Mouse (Mus musculus) MEL (cell line): ENCODE measurements around the gene Col23a1. TPM values are rescaled to one million over a fixed set of nuclear protein-coding genes. Genes with fewer than 3 reads are reported as not detected.

Experiments
- DNase-seq: peaks from one replicate; pipeline ENCODE4 v3.0.0; 2011; ENCODE audit warnings: low read depth, low spot score
- H3K27ac ChIP-seq: 2 replicates; pipeline ENCODE4 v1.5.1; 2012; ENCODE audit warnings: low read depth, mild to moderate bottlenecking, control low read depth, low read length, moderate library complexity; ENCODE audit not compliant: control insufficient read depth
- H3K27me3 ChIP-seq, 2 experiments: fragments of 150-350 bp in 1 of 2; sonication (generic) in 1 of 2; 2 replicates each; pipeline ENCODE4 v1.6.1; 2012; ENCODE audit warnings: low read length in 2 of 2, mild to moderate bottlenecking in 2 of 2, improper control_type of control experiment in 1 of 2, moderate library complexity in 1 of 2; ENCODE audit not compliant: insufficient read depth in 2 of 2, control insufficient read depth in 1 of 2
- H3K36me3 ChIP-seq, 2 experiments: 2 replicates each; pipeline ENCODE4 v1.6.1; 2012 to 2014; ENCODE audit warnings: low read length in 2 of 2, improper control_type of control experiment in 1 of 2, inconsistent platforms in 1 of 2, mild to moderate bottlenecking in 1 of 2; ENCODE audit not compliant: insufficient read depth in 2 of 2, control insufficient read depth in 1 of 2
- H3K4me1 ChIP-seq, 2 experiments: fragments of 150-350 bp in 1 of 2; sonication (generic) in 1 of 2; 2 replicates each; pipeline ENCODE4 v1.6.1; 2012; ENCODE audit warnings: low read length in 2 of 2, improper control_type of control experiment in 1 of 2, mild to moderate bottlenecking in 1 of 2; ENCODE audit not compliant: insufficient read depth in 2 of 2, control insufficient read depth in 1 of 2
- H3K4me3 ChIP-seq, 2 experiments: fragments of 150-350 bp in 1 of 2; sonication (generic) in 1 of 2; 2 replicates each; pipeline ENCODE4 v1.5.1; 2012; ENCODE audit warnings: low read depth in 2 of 2, low read length in 2 of 2, mild to moderate bottlenecking in 2 of 2, moderate library complexity in 2 of 2, control low read depth in 1 of 2, improper control_type of control experiment in 1 of 2; ENCODE audit not compliant: control insufficient read depth in 1 of 2, insufficient read depth in 1 of 2
- H3K79me2 ChIP-seq: 2 replicates; pipeline ENCODE4 v1.6.1; 2012; ENCODE audit warnings: mild to moderate bottlenecking, low read length, moderate library complexity; ENCODE audit not compliant: control insufficient read depth, poor library complexity, insufficient read depth
- H3K9ac ChIP-seq: 2 replicates; pipeline ENCODE4 v1.6.1; 2012; ENCODE audit warnings: low read depth, mild to moderate bottlenecking, control low read depth, low read length, moderate library complexity; ENCODE audit not compliant: control insufficient read depth, poor library complexity, severe bottlenecking
- H3K9me3 ChIP-seq: fragments of 150-350 bp; sonication (generic); replicated peaks from 2 replicates; pipeline ENCODE4 v1.6.1; 2012; ENCODE audit warnings: mild to moderate bottlenecking, low read length, improper control_type of control experiment, moderate library complexity; ENCODE audit not compliant: insufficient read depth
- BHLHE40 ChIP-seq: IDR thresholded peaks from 2 replicates; pipeline ENCODE4 v1.6.1; 2012; ENCODE audit warnings: low read depth, mild to moderate bottlenecking, inconsistent platforms, low read length, improper control_type of control experiment, borderline replicate concordance
- CHD1 ChIP-seq: IDR thresholded peaks from 2 replicates; pipeline ENCODE4 v1.6.1; 2012; ENCODE audit warnings: low read depth, mild to moderate bottlenecking, inconsistent platforms, low read length, improper control_type of control experiment
- CHD2 ChIP-seq: IDR thresholded peaks from 2 replicates; pipeline ENCODE4 v1.6.1; 2011; ENCODE audit warnings: low read length, improper control_type of control experiment
- ELF1 ChIP-seq: IDR thresholded peaks from 2 replicates; pipeline ENCODE4 v1.6.1; 2014; ENCODE audit warnings: low read depth, mild to moderate bottlenecking, inconsistent platforms, low read length, improper control_type of control experiment, moderate library complexity
- GABPA ChIP-seq: IDR thresholded peaks from 2 replicates; pipeline ENCODE4 v1.6.1; 2012; ENCODE audit warnings: low read depth, mild to moderate bottlenecking, inconsistent platforms, low read length, improper control_type of control experiment, moderate library complexity
- GATA1 ChIP-seq: IDR thresholded peaks from 2 replicates; pipeline ENCODE4 v1.6.1; 2011; ENCODE audit warnings: low read depth, low read length, improper control_type of control experiment
- KAT2A ChIP-seq: conservative IDR thresholded peaks from 2 replicates; pipeline ENCODE4 v1.6.1; 2012; ENCODE audit warnings: low read depth, low read length, improper control_type of control experiment, inconsistent platforms
- MAX ChIP-seq: IDR thresholded peaks from 2 replicates; pipeline ENCODE4 v1.6.1; 2011; ENCODE audit warnings: low read length, improper control_type of control experiment
- MAZ ChIP-seq: IDR thresholded peaks from 2 replicates; pipeline ENCODE4 v1.6.1; 2012; ENCODE audit warnings: low read depth, mild to moderate bottlenecking, inconsistent platforms, low read length, improper control_type of control experiment
- MEF2A ChIP-seq: IDR thresholded peaks from 2 replicates; pipeline ENCODE4 v1.6.1; 2014; ENCODE audit warnings: low read depth, mild to moderate bottlenecking, inconsistent platforms, low read length, improper control_type of control experiment; ENCODE audit not compliant: poor library complexity, insufficient replicate concordance, severe bottlenecking; ENCODE audit errors: extremely low read depth
- MXI1 ChIP-seq: IDR thresholded peaks from 2 replicates; pipeline ENCODE4 v1.6.1; 2011; ENCODE audit warnings: mild to moderate bottlenecking, low read depth, low read length, improper control_type of control experiment
- MYB ChIP-seq: IDR thresholded peaks from 2 replicates; pipeline ENCODE4 v1.6.1; 2011; ENCODE audit warnings: mild to moderate bottlenecking, low read depth, low read length, improper control_type of control experiment
- MYC ChIP-seq: IDR thresholded peaks from 2 replicates; pipeline ENCODE4 v1.6.1; 2011; ENCODE audit warnings: low read depth, mild to moderate bottlenecking, low read length, improper control_type of control experiment, moderate library complexity
- POLR2AphosphoS5 ChIP-seq: IDR thresholded peaks from 2 replicates; pipeline ENCODE4 v1.6.1; 2012; ENCODE audit warnings: low read depth, borderline replicate concordance, mild to moderate bottlenecking, inconsistent platforms, low read length, moderate library complexity, mixed read lengths
- RAD21 ChIP-seq: IDR thresholded peaks from 2 replicates; pipeline ENCODE4 v1.6.1; 2011; ENCODE audit warnings: mild to moderate bottlenecking, low read depth, low read length, improper control_type of control experiment
- SMC3 ChIP-seq: IDR thresholded peaks from 2 replicates; pipeline ENCODE4 v1.6.1; 2011; ENCODE audit warnings: low read depth, low read length, improper control_type of control experiment
- TAL1 ChIP-seq: IDR thresholded peaks from 2 replicates; pipeline ENCODE4 v1.6.1; 2012; ENCODE audit warnings: mild to moderate bottlenecking, inconsistent platforms, low read length, moderate library complexity, mixed read lengths
- USF1 ChIP-seq: IDR thresholded peaks from 2 replicates; pipeline ENCODE4 v1.6.1; 2014; ENCODE audit warnings: low read depth, mild to moderate bottlenecking, inconsistent platforms, low read length, improper control_type of control experiment, moderate library complexity
- USF2 ChIP-seq, 2 experiments: IDR thresholded peaks; 2 replicates each; pipeline ENCODE4 v1.6.1; 2011 to 2012; ENCODE audit warnings: improper control_type of control experiment in 2 of 2, low read length in 2 of 2, borderline replicate concordance in 1 of 2, inconsistent platforms in 1 of 2, low read depth in 1 of 2, mild to moderate bottlenecking in 1 of 2; ENCODE audit not compliant: insufficient read depth in 1 of 2
- ZC3H11A ChIP-seq: IDR thresholded peaks from 2 replicates; pipeline ENCODE4 v1.6.1; 2012; ENCODE audit warnings: low read depth, mild to moderate bottlenecking, inconsistent platforms, low read length, improper control_type of control experiment
- polyA plus RNA-seq, 2 experiments: library from polyadenylated mRNA; stranded (reverse) in 1 of 2; unstranded in 1 of 2; fragments of >175 nt in 1 of 2; fragments of >200 nt in 1 of 2; gene quantifications; 2 replicates each; pipeline versions ENCODE4 v1.2.1 to v1.2.4; 2012; ENCODE audit warnings: low replicate concordance in 2 of 2, low read depth in 1 of 2; ENCODE audit not compliant: insufficient read length in 2 of 2, insufficient read depth in 1 of 2, missing spikeins in 1 of 2
- total RNA-seq: library from RNA; depleted of rRNA; stranded (reverse); fragments of 300-350 nt; gene quantifications from 2 replicates; pipeline ENCODE4 v1.2.3, GENCODE M21; 2012

Gene Col23a1
- total and polyA plus RNA-seq, 3 experiments, result under 0.01 to 0.03 TPM; not detected in 1

GRCm38 (mm10) chr11:51551253-51551652, 261.5 kb downstream of the Col23a1 start (continued):
- TF ChIP-seq CHD2 (no peak), RAD21 (no peak), KAT2A (no peak), USF2 (IDR thresholded peaks at IDR 0.05; ENCODE audit: borderline replicate concordance in 1 of 2, insufficient read depth in 1 of 2, low read depth in 1 of 2, low read length in 2 of 2) (no peak), GATA1 (no peak), GABPA (no peak), TAL1 (no peak)

DNA sequence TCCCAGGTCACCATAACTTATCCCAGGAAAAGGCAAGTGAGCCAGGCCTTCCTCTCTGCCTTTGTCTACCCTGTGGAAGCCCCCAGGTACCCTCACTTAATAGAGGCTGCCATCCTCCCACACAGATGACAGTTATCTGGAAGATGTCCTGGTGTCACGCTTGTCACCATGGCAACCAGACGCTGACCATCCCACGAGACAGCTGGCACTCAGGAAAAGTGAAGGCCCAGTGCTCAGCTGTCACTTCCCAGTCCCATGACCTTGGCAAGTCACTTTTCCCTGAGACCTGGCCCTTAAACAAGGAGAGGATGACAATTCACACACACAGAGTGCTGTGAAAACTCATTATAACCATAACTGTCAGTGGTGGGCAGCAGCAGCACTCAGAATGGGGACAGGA, 262.4 kb downstream of the Col23a1 start:
- DNase-seq, result no peak
- H3K36me3 ChIP-seq, result peaks cover 0 to 8% of the 10 kb centered on the region in 2 experiments; a peak in 1 of 4 replicates
- TF ChIP-seq MAZ, result no peak
- TF ChIP-seq RAD21, result no peak
- TF ChIP-seq CHD1, result no peak
- TF ChIP-seq USF1, result no peak
- no peak for TF ChIP-seq POLR2AphosphoS5
- H3K27me3 ChIP-seq, result no peaks in the 10 kb centered on the region
- no peaks in the 10 kb centered on the region for H3K79me2 ChIP-seq
- H3K27ac ChIP-seq, result no peak overlapping the region
- H3K9ac ChIP-seq, result no peak overlapping the region
- peaks cover 0 to 18% of the 10 kb centered on the region in 2 experiments for H3K4me1 ChIP-seq
- H3K4me3 ChIP-seq, result no peak overlapping the region
- no peaks in the 10 kb centered on the region for H3K9me3 ChIP-seq

- Histone ChIP-seq H3K27me3 (no peaks in the 10 kb centered on the region), H3K36me3 (peaks cover 0 to 8% of the 10 kb centered on the region in 2 experiments; a peak in 1 of 4 replicates), H3K79me2 (no peaks in the 10 kb centered on the region), H3K9ac (no peak overlapping the region), H3K9me3 (no peaks in the 10 kb centered on the region), H3K4me1 (peaks cover 0 to 18% of the 10 kb centered on the region in 2 experiments), H3K4me3 (no peak overlapping the region), H3K27ac (no peak overlapping the region)
- no peak for DNase-seq
- TF ChIP-seq SMC3 (no peak), MYC (no peak), MYB (no peak), KAT2A (no peak), BHLHE40 (no peak), POLR2AphosphoS5 (no peak), ELF1 (no peak), MXI1 (no peak), MAX (no peak), ZC3H11A (no peak), MEF2A (no peak)
Measured at GRCm38 (mm10) chr11:51554590-51554989, 264.9 kb downstream of the Col23a1 start.
